ENCODE assay signal across 14 mouse cellular contexts in genomic region chr8:45660570-45660969, GRCm38 (mm10).
DNase-seq lines count a peak whose midpoint lies in the region; ATAC-seq and TF ChIP-seq lines count a peak whose summit lies in the region.
"Had no signal": no experiment of that assay in that cellular context is flagged by ENCODE, and none has a peak within 500 bp of the region (broad histone marks: within the 10 kb centered on the region; RNA-seq: fewer than 3 reads in every experiment).

No protein-coding gene starts in this region.

- no peaks in the 10 kb centered on the region for H3K9me3 ChIP-seq in kidney, embryonic 16.5 days (ENCODE audit: low read length)
- H3K9me3 ChIP-seq: embryonic facial prominence, embryonic 15.5 days; G1E; neural tube, embryonic 15.5 days had no signal

- no peak for TF ChIP-seq CTCF in left cerebral cortex, adult 2 months (IDR thresholded peaks at IDR 0.05)
- no peak for TF ChIP-seq CTCF in small intestine, adult 2 months (IDR thresholded peaks at IDR 0.05; ENCODE audit: extremely low read depth, insufficient read length, insufficient replicate concordance, low read depth, low read length)

- 37% methylated on average over 12 of the region's 12 CpGs for WGBS in kidney, embryonic 16.5 days
- WGBS in small intestine, adult 2 months: 47% methylated on average over 12 of the region's 12 CpGs

- H3K27ac ChIP-seq in left cerebral cortex, adult 2 months: peak overlapping the region; percentile 44; the same call in 1 of the 2 replicates
- H3K27ac ChIP-seq in kidney, embryonic 16.5 days (ENCODE audit: low read length): 0 out of 2 replicates have a peak overlapping the region, but pooled peaks have one; percentile 3
- H3K27ac ChIP-seq in small intestine, adult 2 months (ENCODE audit: insufficient read depth, low read depth, low read length): no peak overlapping the region
- H3K27ac ChIP-seq: embryonic facial prominence, embryonic 15.5 days; neural tube, embryonic 15.5 days had no signal

- peak overlapping the region; percentile 13; the same call in 1 of the 2 replicates for H3K4me3 ChIP-seq in left cerebral cortex, adult 2 months
- no peak overlapping the region for H3K4me3 ChIP-seq in kidney, embryonic 16.5 days (ENCODE audit: low read length)
- H3K4me3 ChIP-seq in small intestine, adult 2 months (ENCODE audit: low read depth, low read length): peak overlapping the region; percentile 6; the same call in 1 of the 2 replicates
- H3K4me3 ChIP-seq: embryonic facial prominence, embryonic 15.5 days; neural tube, embryonic 15.5 days had no signal

- TF ChIP-seq POLR2A in small intestine, adult 2 months (IDR thresholded peaks at IDR 0.05; ENCODE audit: low read depth, low read length): no peak

- H3K4me1 ChIP-seq in kidney, embryonic 16.5 days (ENCODE audit: insufficient read depth, low read length): peaks cover 34% of the 10 kb centered on the region
- H3K4me1 ChIP-seq in small intestine, adult 2 months (ENCODE audit: control insufficient read depth, insufficient read depth, insufficient read length, low read length): peaks cover 9% of the 10 kb centered on the region
- H3K4me1 ChIP-seq: embryonic facial prominence, embryonic 15.5 days had no signal

- intact Hi-C loops in left cerebral cortex, adult 2 months (cut with DNase I): no loop called here

- 0 out of 2 replicates have a peak overlapping the region, but pooled peaks have one; percentile 12 for H3K4me2 ChIP-seq in kidney, embryonic 16.5 days (replicated peaks; ENCODE audit: low read depth, low read length)
- H3K4me2 ChIP-seq: embryonic facial prominence, embryonic 15.5 days; neural tube, embryonic 15.5 days had no signal

- peak; percentile 16 for DNase-seq in adrenal gland, postnatal 14 days
- no peak for DNase-seq in adrenal gland, postnatal 10 days
- DNase-seq in left cerebral cortex, adult 2 months (ENCODE audit: extremely low spot score in 1 of 2, low spot score in 2 of 2): no peak
- no peak for DNase-seq in left cerebral cortex, adult 8-10 months (ENCODE audit: low spot score in 2 of 2)
- DNase-seq in cerebellum, adult 11 months: no peak
- no peak for DNase-seq in testis, postnatal 10 days (ENCODE audit: low spot score)
- DNase-seq: midbrain, embryonic 14.5 days; thymus, postnatal 36 days had no signal

- no peaks in the 10 kb centered on the region for H3K36me3 ChIP-seq in kidney, embryonic 16.5 days (ENCODE audit: insufficient read depth, low read length)
- no peaks in the 10 kb centered on the region for H3K36me3 ChIP-seq in small intestine, adult 2 months (ENCODE audit: control insufficient read depth, insufficient read depth, low read length)
- H3K36me3 ChIP-seq: embryonic facial prominence, embryonic 15.5 days; G1E; neural tube, embryonic 15.5 days had no signal

- no peak overlapping the region for H3K9ac ChIP-seq in kidney, embryonic 16.5 days (replicated peaks; ENCODE audit: low read length)
- H3K9ac ChIP-seq: embryonic facial prominence, embryonic 15.5 days; neural tube, embryonic 15.5 days had no signal

- H3K27me3 ChIP-seq in kidney, embryonic 16.5 days (ENCODE audit: insufficient read depth, low read length): no peaks in the 10 kb centered on the region
- no peaks in the 10 kb centered on the region for H3K27me3 ChIP-seq in small intestine, adult 2 months (ENCODE audit: control insufficient read depth, insufficient read depth, low read length)
- H3K27me3 ChIP-seq: embryonic facial prominence, embryonic 15.5 days; neural tube, embryonic 15.5 days had no signal

- ATAC-seq in kidney, embryonic 16.5 days (ENCODE audit: low FRiP score, low TSS enrichment): no peak
- ATAC-seq: activated CD4-positive, CD25-positive, alpha-beta regulatory T cell, adult 4 months had no signal
